Mouse (Mus musculus) stomach, postnatal 0 days (tissue): ENCODE measurements around the gene Dlg4.

Source experiments
- CTCF ChIP-seq: IDR thresholded peaks from 2 replicates; pipeline ENCODE4 v1.5.1; 2016; ENCODE audit warnings: antibody characterized with exemption, low read depth, mild to moderate bottlenecking, moderate library complexity
- EP300 ChIP-seq: optimal IDR thresholded peaks from 2 replicates; pipeline ENCODE3; 2016; ENCODE audit warnings: antibody characterized with exemption

GRCm38 (mm10) chr11:70042309-70043085 lies 25.8 kb downstream of the Dlg4 start:
- TF ChIP-seq CTCF (no peak), EP300 (no peak)
